Mouse (Mus musculus) heart, embryonic 14.5 days (tissue): ENCODE measurements at regions not wholly inside any gene's neighbourhood (a gene's known extent, or its start where the extent isn't known, plus 50 kb on each side); places are given as distances from the start of the nearest gene placed in this dataset.
"Not testable (repeated sequence)": the region's sequence is repeated elsewhere in the genome, so short reads cannot be mapped to it uniquely, and the experiment has no call there.

Experiments
- ATAC-seq: fragments of 200-750 bp; cut with Nextera tagmentation; 2 replicates; pipeline ENCODE4 v1.8.0; 2017; ENCODE audit warnings: low read depth, moderate TSS enrichment; ENCODE audit not compliant: insufficient number of reproducible peaks, insufficient read depth, low FRiP score
- H3K27ac ChIP-seq, 2 experiments: fragments of 200-500 bp in 1 of 2; fragments of 300-500 bp in 1 of 2; sonication (generic) in 1 of 2; replicated peaks in 1 of 2; 2 replicates each; pipeline ENCODE4 v1.5.1; 2012 to 2014; ENCODE audit warnings: low read depth in 2 of 2, low read length in 2 of 2, control low read depth in 1 of 2, mild to moderate bottlenecking in 1 of 2, mixed read lengths in 1 of 2; ENCODE audit not compliant: control insufficient read depth in 1 of 2, insufficient read depth in 1 of 2
- H3K27me3 ChIP-seq: fragments of 300-500 bp; sonication (generic); 2 replicates; pipeline ENCODE4 v1.6.1; 2014; ENCODE audit warnings: mild to moderate bottlenecking, low read length, control low read depth; ENCODE audit not compliant: control insufficient read depth, insufficient read depth
- H3K36me3 ChIP-seq: fragments of 300-500 bp; sonication (generic); 2 replicates; pipeline ENCODE4 v1.6.1; 2014; ENCODE audit warnings: mild to moderate bottlenecking, control low read depth, low read length, mixed read lengths; ENCODE audit not compliant: control insufficient read depth, insufficient read depth
- H3K4me1 ChIP-seq, 2 experiments: fragments of 200-500 bp in 1 of 2; fragments of 300-500 bp in 1 of 2; sonication (generic) in 1 of 2; 2 replicates each; pipeline ENCODE4 v1.6.1; 2012 to 2014; ENCODE audit warnings: low read length in 2 of 2, control low read depth in 1 of 2, mixed read lengths in 1 of 2; ENCODE audit not compliant: control insufficient read depth in 2 of 2, insufficient read depth in 2 of 2
- H3K4me2 ChIP-seq: fragments of 300-500 bp; sonication (generic); 2 replicates; pipeline ENCODE4 v1.6.1; 2014; ENCODE audit warnings: mild to moderate bottlenecking, low read length
- H3K4me3 ChIP-seq, 2 experiments: fragments of 200-500 bp in 1 of 2; fragments of 300-500 bp in 1 of 2; sonication (generic) in 1 of 2; 2 replicates each; pipeline ENCODE4 v1.5.1; 2012 to 2014; ENCODE audit warnings: low read length in 2 of 2, mild to moderate bottlenecking in 2 of 2, control low read depth in 1 of 2, low read depth in 1 of 2, moderate library complexity in 1 of 2; ENCODE audit not compliant: control insufficient read depth in 1 of 2, insufficient read depth in 1 of 2
- H3K9ac ChIP-seq: fragments of 300-500 bp; sonication (generic); 2 replicates; pipeline ENCODE4 v1.6.1; 2014; ENCODE audit warnings: mild to moderate bottlenecking, low read length
- H3K9me3 ChIP-seq: fragments of 300-500 bp; sonication (generic); 2 replicates; pipeline ENCODE4 v1.6.1; 2016; ENCODE audit warnings: low read length, control low read depth; ENCODE audit not compliant: control insufficient read depth
- WGBS: fragments of 180-500 bp; shearing (Covaris S2); extraction: QIAGEN DNeasy Blood & Tissue Kit; methylation state at CpG from one replicate; pipeline ENCODE4 v1.1.7; 2014; 5-methylcytosine and 5-hydroxymethylcytosine counted together

DNA sequence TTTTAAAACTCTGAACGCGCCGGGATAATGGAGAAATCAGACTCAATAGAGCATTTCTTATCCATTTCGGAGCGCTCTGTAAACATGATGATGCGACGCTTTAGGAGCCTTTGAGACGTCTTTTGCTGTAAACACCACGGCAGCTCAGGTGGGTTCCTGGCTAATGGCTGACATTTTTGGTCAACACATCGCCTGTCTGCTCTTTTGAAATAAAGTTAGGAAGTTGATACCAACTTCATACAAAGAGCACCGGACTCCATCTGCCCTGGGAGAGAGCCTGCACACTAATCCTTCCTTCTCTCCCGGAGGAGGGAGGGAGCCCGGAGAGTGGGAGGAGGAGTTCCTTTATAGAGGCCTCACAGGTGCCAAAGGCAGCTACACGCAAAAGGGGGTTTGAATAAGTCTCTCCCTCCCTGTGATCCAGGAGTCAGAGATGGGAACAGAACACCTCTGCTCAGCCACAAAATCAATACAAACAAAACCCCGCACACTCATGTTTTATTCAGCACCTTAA lies 63.8 kb upstream of the Srsf6 start:
- Histone ChIP-seq H3K4me1 (peaks cover 0 to 2% of the 10 kb centered on the region in 2 experiments; a peak in 1 of 4 replicates), H3K27ac (no peak overlapping the region), H3K4me2 (peak overlapping the region; percentile 59), H3K9me3 (no peaks in the 10 kb centered on the region), H3K9ac (no peak overlapping the region), H3K36me3 (no peaks in the 10 kb centered on the region), H3K27me3 (peaks cover 16% of the 10 kb centered on the region; the same call in 1 of the 2 replicates), H3K4me3 (peak overlapping the region; percentile 13 to 25; a peak in 3 of 4 replicates)
- WGBS: 6% methylated on average over 15 of the region's 15 CpGs
- ATAC-seq: no peak

DNA sequence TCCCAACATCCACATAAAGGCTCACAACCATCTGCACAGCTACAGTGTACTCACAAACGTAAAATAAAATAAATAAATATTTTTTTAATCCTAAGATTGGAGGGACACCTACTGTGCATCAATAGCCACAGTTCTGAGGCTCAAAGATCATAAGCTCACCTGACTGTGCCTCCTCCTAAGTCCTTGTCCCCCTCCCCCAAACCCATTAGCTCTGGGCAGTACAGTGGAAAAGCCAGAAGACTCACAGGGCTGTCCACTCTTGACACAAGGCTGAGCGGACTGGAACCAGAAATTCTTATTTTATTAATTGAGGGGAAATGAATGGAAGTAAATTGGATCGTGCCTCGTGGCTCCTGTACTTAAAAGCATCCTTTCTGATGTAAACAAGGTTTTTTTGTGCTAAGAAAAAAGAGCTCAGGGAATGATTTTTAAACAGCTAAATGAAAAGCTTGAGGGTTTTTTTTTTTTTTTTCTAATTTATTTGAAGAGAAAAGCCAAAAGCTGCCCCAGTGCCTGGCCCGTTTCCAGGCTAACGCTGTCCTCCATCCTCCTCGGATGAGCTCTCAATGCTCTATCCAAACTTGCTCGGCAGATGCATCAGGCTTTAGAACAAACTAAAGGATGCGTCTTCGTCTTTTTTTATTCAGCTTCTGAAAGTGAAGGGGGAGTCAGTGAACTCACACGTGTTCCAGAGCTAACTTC lies 64.6 kb upstream of the Srsf6 start:
- Histone ChIP-seq H3K9ac (no peak overlapping the region), H3K36me3 (no peaks in the 10 kb centered on the region), H3K4me1 (peaks cover 0 to 2% of the 10 kb centered on the region in 2 experiments; a peak in 1 of 4 replicates), H3K4me3 (no peak overlapping the region), H3K27me3 (peaks cover 16% of the 10 kb centered on the region; the same call in 1 of the 2 replicates), H3K4me2 (peak overlapping the region; percentile 59; the same call in 1 of the 2 replicates), H3K27ac (no peak overlapping the region), H3K9me3 (no peaks in the 10 kb centered on the region)
- WGBS: 22% methylated on average over 11 of the region's 11 CpGs
- no peak for ATAC-seq

DNA sequence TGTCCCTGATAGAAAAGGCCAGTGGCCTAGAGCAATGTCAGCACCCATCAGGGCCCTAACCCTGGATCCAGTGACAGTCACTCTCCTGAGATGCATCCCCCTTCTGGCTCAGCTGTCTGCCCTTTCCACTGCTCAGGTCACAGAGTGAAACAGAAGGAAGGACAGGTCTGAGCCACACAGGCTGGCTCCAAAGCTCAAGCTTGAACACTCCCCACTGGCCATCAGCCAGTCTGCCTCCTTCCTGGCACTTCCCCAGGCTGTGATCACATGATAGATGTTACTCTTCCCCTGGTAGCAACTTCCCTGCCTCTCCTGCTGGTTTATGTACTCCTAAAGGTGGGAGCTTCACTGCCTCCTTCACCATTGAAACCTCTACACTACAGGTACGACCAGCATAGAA lies 66.8 kb upstream of the Srsf6 start:
- H3K9me3 ChIP-seq: no peaks in the 10 kb centered on the region
- H3K4me2 ChIP-seq: no peak overlapping the region
- H3K36me3 ChIP-seq: no peaks in the 10 kb centered on the region
- H3K27me3 ChIP-seq: peaks cover 16% of the 10 kb centered on the region; the same call in 1 of the 2 replicates
- H3K4me3 ChIP-seq: no peak overlapping the region
- H3K27ac ChIP-seq: no peak overlapping the region
- WGBS: 78% methylated on average over 1 of the region's 1 CpGs
- ATAC-seq: no peak
- peaks cover 0 to 2% of the 10 kb centered on the region in 2 experiments; a peak in 1 of 4 replicates for H3K4me1 ChIP-seq
- no peak overlapping the region for H3K9ac ChIP-seq

DNA sequence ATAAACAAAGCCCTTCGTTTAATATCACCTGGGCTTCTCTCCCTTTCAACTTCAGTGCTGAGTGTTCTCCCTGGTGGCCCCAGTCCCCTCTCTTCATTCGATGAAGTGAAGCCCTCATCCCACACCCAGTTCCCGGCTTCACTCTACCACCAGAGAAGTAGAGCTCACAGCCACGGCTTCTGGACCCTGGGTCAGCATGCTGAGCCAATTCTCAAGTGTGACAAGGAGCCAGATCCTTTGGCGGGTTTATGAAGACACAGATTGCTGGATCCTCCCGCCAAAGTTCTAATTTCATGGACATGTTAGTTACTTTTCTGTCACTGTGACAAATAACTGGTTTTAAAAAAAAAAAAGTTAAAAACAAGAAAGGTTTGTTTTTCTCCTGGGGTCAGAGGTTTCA lies 76.7 kb upstream of the Srsf6 start:
- Histone ChIP-seq H3K4me2 (no peak overlapping the region), H3K27ac (no peak overlapping the region), H3K4me1 (no peaks in the 10 kb centered on the region), H3K36me3 (no peaks in the 10 kb centered on the region), H3K9me3 (no peaks in the 10 kb centered on the region), H3K4me3 (no peak overlapping the region), H3K9ac (no peak overlapping the region), H3K27me3 (no peaks in the 10 kb centered on the region)
- ATAC-seq: no peak
- WGBS: 69% methylated on average over 6 of the region's 6 CpGs

DNA sequence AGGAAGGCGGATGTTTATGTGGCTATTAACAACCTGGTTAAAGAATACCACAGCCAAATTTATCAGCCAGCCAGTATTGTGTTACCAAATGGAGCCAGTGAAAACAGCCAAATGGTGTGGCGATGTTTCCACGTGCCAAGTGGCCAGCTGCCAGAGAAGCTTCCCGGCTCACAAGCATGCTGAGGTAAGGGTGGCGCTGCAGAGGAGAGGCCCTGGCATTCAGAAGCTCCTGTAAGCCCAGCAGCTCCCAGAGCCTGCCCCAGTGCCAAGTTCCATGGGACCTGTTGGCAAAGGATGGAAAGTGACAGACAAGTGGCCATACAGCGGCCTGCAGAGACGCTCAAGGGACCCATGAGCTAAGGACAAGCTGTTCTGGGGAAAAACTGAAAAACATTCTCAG lies 77.8 kb upstream of the Srsf6 start:
- no peaks in the 10 kb centered on the region for H3K36me3 ChIP-seq
- H3K27me3 ChIP-seq: no peaks in the 10 kb centered on the region
- H3K9ac ChIP-seq: no peak overlapping the region
- WGBS: 67% methylated on average over 7 of the region's 7 CpGs
- no peaks in the 10 kb centered on the region for H3K4me1 ChIP-seq
- no peak overlapping the region for H3K27ac ChIP-seq
- no peak overlapping the region for H3K4me2 ChIP-seq
- ATAC-seq: no peak
- no peak overlapping the region for H3K4me3 ChIP-seq
- no peaks in the 10 kb centered on the region for H3K9me3 ChIP-seq

DNA sequence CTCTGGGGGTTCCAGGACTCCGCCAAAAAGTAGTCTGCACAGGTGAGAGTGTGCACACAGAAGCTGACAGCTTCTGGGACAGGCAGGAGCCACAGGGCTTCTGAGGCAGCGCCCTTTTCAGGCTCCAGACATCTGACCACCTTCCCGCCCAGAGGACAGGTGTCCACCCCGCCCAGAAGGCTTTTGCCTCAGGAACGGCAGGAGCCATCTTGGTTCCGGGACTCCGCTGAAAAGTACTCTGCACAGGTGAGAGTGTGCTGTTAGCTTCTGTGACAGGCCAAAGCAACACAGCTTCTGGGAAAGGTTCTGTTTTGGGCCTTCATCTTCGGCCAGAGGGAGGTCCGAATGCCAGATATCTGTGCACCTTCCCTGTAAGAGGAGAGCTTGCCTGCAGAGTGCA lies 89.6 kb upstream of the Srsf6 start:
- not testable (repeated sequence) for H3K36me3 ChIP-seq, H3K9me3 ChIP-seq, H3K27me3 ChIP-seq, H3K9ac ChIP-seq, H3K4me3 ChIP-seq, H3K4me1 ChIP-seq, H3K4me2 ChIP-seq, H3K27ac ChIP-seq, ATAC-seq
- 90% methylated on average over 9 of the region's 9 CpGs for WGBS

DNA sequence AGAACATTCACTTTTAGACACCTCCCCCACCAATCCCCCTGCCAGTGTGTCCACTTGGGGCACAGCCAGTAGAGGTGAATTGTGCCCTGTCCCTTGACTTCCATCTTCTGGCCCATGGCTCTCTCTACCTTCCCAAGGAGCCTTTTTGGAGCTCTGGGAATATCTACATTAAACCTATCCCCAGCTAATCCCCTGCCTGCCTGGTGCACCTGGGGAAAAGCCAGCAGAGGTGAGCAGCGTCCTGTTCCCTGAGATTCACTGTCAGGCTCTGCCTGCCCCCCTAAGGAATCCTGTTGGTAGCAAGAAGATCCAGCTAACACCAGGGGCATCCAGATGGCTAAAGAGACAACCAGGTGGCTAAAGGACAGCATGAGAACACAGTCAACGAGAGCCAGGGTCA lies 93.6 kb upstream of the Srsf6 start:
- no peaks in the 10 kb centered on the region for H3K36me3 ChIP-seq
- no peak for ATAC-seq
- no peak overlapping the region for H3K4me3 ChIP-seq
- H3K27ac ChIP-seq: no peak overlapping the region
- H3K27me3 ChIP-seq: no peaks in the 10 kb centered on the region
- H3K9me3 ChIP-seq: no peaks in the 10 kb centered on the region
- no peaks in the 10 kb centered on the region for H3K4me1 ChIP-seq
- WGBS: 56% methylated on average over 2 of the region's 2 CpGs
- no peak overlapping the region for H3K9ac ChIP-seq
- no peak overlapping the region for H3K4me2 ChIP-seq

DNA sequence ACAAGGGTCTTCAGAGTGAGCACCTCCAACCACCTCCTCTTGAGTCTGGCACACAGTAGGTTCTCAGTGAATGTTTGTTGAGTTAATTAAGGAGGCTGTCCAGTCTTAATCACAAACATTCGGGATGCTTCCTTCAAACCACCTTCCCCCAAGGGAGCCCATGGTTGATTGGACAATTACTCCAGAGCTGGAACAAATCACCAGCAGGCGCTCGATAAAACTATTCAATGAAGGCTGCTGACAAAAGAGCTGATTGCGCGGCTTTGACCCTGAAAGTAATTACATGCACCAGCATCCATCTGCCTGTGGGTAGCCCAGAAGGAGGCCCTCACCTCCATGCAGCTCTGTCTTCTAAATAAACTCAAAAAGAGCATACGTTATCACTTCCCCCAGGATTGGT lies 97.6 kb upstream of the Srsf6 start:
- H3K9me3 ChIP-seq: no peaks in the 10 kb centered on the region
- no peaks in the 10 kb centered on the region for H3K27me3 ChIP-seq
- no peak overlapping the region for H3K4me3 ChIP-seq
- no peaks in the 10 kb centered on the region for H3K4me1 ChIP-seq
- 81% methylated on average over 6 of the region's 6 CpGs for WGBS
- H3K27ac ChIP-seq: no peak overlapping the region
- ATAC-seq: no peak
- no peaks in the 10 kb centered on the region for H3K36me3 ChIP-seq
- H3K4me2 ChIP-seq: no peak overlapping the region
- H3K9ac ChIP-seq: no peak overlapping the region
